Comparison of ENCODE assay signal across 12 mouse cellular contexts in the genomic region with DNA sequence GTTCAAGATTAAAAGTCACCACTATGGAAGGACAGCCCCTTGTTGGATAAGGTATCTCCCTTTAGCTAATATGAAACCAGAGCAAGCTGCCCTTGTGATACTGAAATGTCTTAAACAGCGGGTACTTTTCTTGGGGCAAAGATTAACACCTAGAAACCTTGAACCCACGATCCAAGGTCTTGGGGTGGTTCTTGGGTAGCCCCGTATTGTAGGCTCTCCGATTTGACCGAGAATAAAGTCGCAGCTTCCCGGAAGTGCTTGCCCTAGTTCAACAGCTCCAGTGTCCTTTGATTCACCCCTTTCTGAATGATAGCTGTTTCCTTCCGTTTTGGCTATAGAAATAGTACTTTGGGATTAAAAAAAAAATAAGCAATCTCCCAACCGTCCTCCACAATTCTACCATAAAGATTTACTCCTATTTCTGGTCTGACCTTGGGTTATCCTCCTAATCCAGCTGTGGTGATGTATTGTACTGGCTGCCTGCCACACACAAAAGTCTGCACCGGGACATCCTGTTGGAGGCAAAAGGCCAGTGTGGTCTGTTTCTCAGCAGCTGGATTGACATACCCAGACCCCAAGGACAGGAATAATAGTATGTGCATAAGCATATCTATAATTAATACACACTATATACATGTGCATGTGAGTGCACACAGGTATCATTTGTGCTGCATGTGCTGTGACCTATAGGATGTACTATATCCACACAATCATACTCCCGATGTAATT.
DNase-seq lines count a peak whose midpoint lies in the region; ATAC-seq and TF ChIP-seq lines count a peak whose summit lies in the region.
"Had no signal": no experiment of that assay in that cellular context is flagged by ENCODE, and none has a peak within 500 bp of the region (broad histone marks: within the 10 kb centered on the region; RNA-seq: fewer than 3 reads in every experiment).

No protein-coding gene starts in this region.

- no peak for TF ChIP-seq CTCF in kidney, adult 2 months (conservative IDR thresholded peaks at IDR 0.05; ENCODE audit: insufficient read depth, insufficient read length, low read depth, low read length)

- no peak overlapping the region for H3K4me3 ChIP-seq in heart, embryonic 10.5 days
- no peak overlapping the region for H3K4me3 ChIP-seq in midbrain, embryonic 11.5 days (ENCODE audit: low read depth, low read length)
- H3K4me3 ChIP-seq in midbrain, embryonic 16.5 days (ENCODE audit: low read depth, low read length) = no peak overlapping the region
- no peak overlapping the region for H3K4me3 ChIP-seq in kidney, adult 2 months (ENCODE audit: insufficient read depth, low read depth, low read length)
- H3K4me3 ChIP-seq in stomach, embryonic 16.5 days (replicated peaks; ENCODE audit: low read length) = no peak overlapping the region
- H3K4me3 ChIP-seq: gastrocnemius, adult 2 months had no signal

- H3K4me1 ChIP-seq in heart, embryonic 10.5 days = no peaks in the 10 kb centered on the region
- H3K4me1 ChIP-seq in midbrain, embryonic 11.5 days (ENCODE audit: control insufficient read depth, insufficient read depth, low read length) = no peaks in the 10 kb centered on the region
- no peaks in the 10 kb centered on the region for H3K4me1 ChIP-seq in midbrain, embryonic 16.5 days (ENCODE audit: control insufficient read depth, insufficient read depth, low read length)
- H3K4me1 ChIP-seq in kidney, adult 2 months (ENCODE audit: control insufficient read depth, insufficient read depth, low read length) = no peaks in the 10 kb centered on the region
- H3K4me1 ChIP-seq in stomach, embryonic 16.5 days (ENCODE audit: control insufficient read depth, insufficient read depth, low read length) = no peaks in the 10 kb centered on the region

- WGBS in heart, embryonic 10.5 days = 72% methylated on average over 11 of the region's 11 CpGs
- WGBS in midbrain, embryonic 11.5 days = 84% methylated on average over 11 of the region's 11 CpGs
- WGBS in midbrain, embryonic 16.5 days = 85% methylated on average over 11 of the region's 11 CpGs
- 41% methylated on average over 11 of the region's 11 CpGs for WGBS in kidney, adult 2 months
- 50% methylated on average over 11 of the region's 11 CpGs for WGBS in stomach, embryonic 16.5 days

- no peak overlapping the region for H3K4me2 ChIP-seq in midbrain, embryonic 11.5 days
- no peak overlapping the region for H3K4me2 ChIP-seq in midbrain, embryonic 16.5 days (ENCODE audit: low read length)
- no peak overlapping the region for H3K4me2 ChIP-seq in stomach, embryonic 16.5 days (ENCODE audit: low read depth, low read length)

- no peaks in the 10 kb centered on the region for H3K9me3 ChIP-seq in heart, embryonic 10.5 days
- no peaks in the 10 kb centered on the region for H3K9me3 ChIP-seq in midbrain, embryonic 11.5 days (ENCODE audit: control insufficient read depth, low read length)
- H3K9me3 ChIP-seq in midbrain, embryonic 16.5 days (replicated peaks; ENCODE audit: control insufficient read depth, low read length, poor library complexity, severe bottlenecking) = no peaks in the 10 kb centered on the region
- H3K9me3 ChIP-seq in stomach, embryonic 16.5 days (replicated peaks; ENCODE audit: control insufficient read depth, low read length) = no peaks in the 10 kb centered on the region

- no peaks in the 10 kb centered on the region for H3K36me3 ChIP-seq in heart, embryonic 10.5 days
- H3K36me3 ChIP-seq in midbrain, embryonic 11.5 days (ENCODE audit: control insufficient read depth, insufficient read depth, low read length) = no peaks in the 10 kb centered on the region
- no peaks in the 10 kb centered on the region for H3K36me3 ChIP-seq in midbrain, embryonic 16.5 days (ENCODE audit: control insufficient read depth, insufficient read depth, low read length)
- H3K36me3 ChIP-seq in kidney, adult 2 months (ENCODE audit: control insufficient read depth, insufficient read depth, low read length) = no peaks in the 10 kb centered on the region
- H3K36me3 ChIP-seq in stomach, embryonic 16.5 days (ENCODE audit: control insufficient read depth, insufficient read depth, low read length) = no peaks in the 10 kb centered on the region

- TF ChIP-seq POLR2A in kidney, adult 2 months (IDR thresholded peaks at IDR 0.05; ENCODE audit: low read depth, low read length) = no peak

- no peaks in the 10 kb centered on the region for H3K27me3 ChIP-seq in heart, embryonic 10.5 days (ENCODE audit: insufficient read depth, poor library complexity, severe bottlenecking)
- no peaks in the 10 kb centered on the region for H3K27me3 ChIP-seq in midbrain, embryonic 11.5 days (ENCODE audit: control insufficient read depth, insufficient read depth, low read length)
- H3K27me3 ChIP-seq in midbrain, embryonic 16.5 days (ENCODE audit: control insufficient read depth, insufficient read depth, low read depth, low read length) = no peaks in the 10 kb centered on the region
- no peaks in the 10 kb centered on the region for H3K27me3 ChIP-seq in kidney, adult 2 months (replicated peaks; ENCODE audit: control insufficient read depth, insufficient read depth, low read length)
- no peaks in the 10 kb centered on the region for H3K27me3 ChIP-seq in stomach, embryonic 16.5 days (ENCODE audit: control insufficient read depth, insufficient read depth, low read length)

- no peak overlapping the region for H3K27ac ChIP-seq in heart, embryonic 10.5 days
- no peak overlapping the region for H3K27ac ChIP-seq in midbrain, embryonic 11.5 days (ENCODE audit: low read depth, low read length)
- no peak overlapping the region for H3K27ac ChIP-seq in midbrain, embryonic 16.5 days (ENCODE audit: low read length)
- peak overlapping the region; percentile 66 for H3K27ac ChIP-seq in kidney, adult 2 months (ENCODE audit: insufficient read depth, low read depth, low read length)
- H3K27ac ChIP-seq in stomach, embryonic 16.5 days (ENCODE audit: low read length) = no peak overlapping the region
- H3K27ac ChIP-seq: gastrocnemius, adult 2 months had no signal

- peak; percentile 89 for DNase-seq in heart, adult 11 months
- DNase-seq in heart, embryonic 10.5 days (ENCODE audit: low spot score) = no peak
- DNase-seq in midbrain, embryonic 11.5 days (ENCODE audit: low spot score, missing footprints) = peak; percentile 47
- DNase-seq in kidney, adult 2 months = peak; percentile 82
- no peak for DNase-seq in layer of hippocampus, adult 9-11 months
- DNase-seq in thymus, adult 18-20 months = no peak
- DNase-seq: cerebellum, adult 8-10 months; gastrocnemius, adult 2 months; lung, postnatal 10 days; right cerebral cortex, postnatal 4 days had no signal

- ATAC-seq in midbrain, embryonic 11.5 days (ENCODE audit: low FRiP score) = no peak
- ATAC-seq in midbrain, embryonic 16.5 days = no peak
- peak; percentile 37; the same call in 1 of the 2 replicates for ATAC-seq in stomach, embryonic 16.5 days (ENCODE audit: insufficient read depth, low FRiP score)

- H3K9ac ChIP-seq in midbrain, embryonic 11.5 days (ENCODE audit: low read length) = no peak overlapping the region
- no peak overlapping the region for H3K9ac ChIP-seq in midbrain, embryonic 16.5 days (ENCODE audit: low read depth, low read length)
- no peak overlapping the region for H3K9ac ChIP-seq in stomach, embryonic 16.5 days (ENCODE audit: low read length)

Comparison
In these comparisons a context has a peak if more than half of its experiments do, and no peak if none do; other contexts are left out.
1. DNase-seq: peak in heart, adult 11 months (single experiment), midbrain, embryonic 11.5 days (single experiment) and kidney, adult 2 months (single experiment); none in heart, embryonic 10.5 days (single experiment), layer of hippocampus, adult 9-11 months (single experiment) and thymus, adult 18-20 months (0 of 2).